Mouse (Mus musculus) hematopoietic stem cell, adult 5-6 weeks (primary cell): ENCODE measurements around the gene Rarg. TPM values are rescaled to one million over a fixed set of nuclear protein-coding genes. Genes with fewer than 3 reads are reported as not detected.
"Not testable (repeated sequence)": the region's sequence is repeated elsewhere in the genome, so short reads cannot be mapped to it uniquely, and the experiment has no call there.

ENCODE experiments used
- ATAC-seq, 2 experiments: fragments of 125-278 bp in 1 of 2; replicated peaks in 1 of 2; 2 replicates each; pipeline ENCODE4 v1.8.0; 2016 to 2017; ENCODE audit warnings: inconsistent platforms in 2 of 2, mild to moderate bottlenecking in 2 of 2, moderate number of reproducible peaks in 2 of 2, low read depth in 1 of 2, moderate TSS enrichment in 1 of 2; ENCODE audit not compliant: low FRiP score in 2 of 2, poor library complexity in 2 of 2, severe bottlenecking in 2 of 2, insufficient read depth in 1 of 2, low TSS enrichment in 1 of 2
- total RNA-seq: library from RNA; stranded (forward); fragments of 172-1452, 232-1000 nt; gene quantifications from 2 replicates; pipeline ENCODE4 v1.2.3, GENCODE M21; 2017

Rarg gene
- total RNA-seq, 1 experiment from 2014 or later = 5.6 TPM

DNA sequence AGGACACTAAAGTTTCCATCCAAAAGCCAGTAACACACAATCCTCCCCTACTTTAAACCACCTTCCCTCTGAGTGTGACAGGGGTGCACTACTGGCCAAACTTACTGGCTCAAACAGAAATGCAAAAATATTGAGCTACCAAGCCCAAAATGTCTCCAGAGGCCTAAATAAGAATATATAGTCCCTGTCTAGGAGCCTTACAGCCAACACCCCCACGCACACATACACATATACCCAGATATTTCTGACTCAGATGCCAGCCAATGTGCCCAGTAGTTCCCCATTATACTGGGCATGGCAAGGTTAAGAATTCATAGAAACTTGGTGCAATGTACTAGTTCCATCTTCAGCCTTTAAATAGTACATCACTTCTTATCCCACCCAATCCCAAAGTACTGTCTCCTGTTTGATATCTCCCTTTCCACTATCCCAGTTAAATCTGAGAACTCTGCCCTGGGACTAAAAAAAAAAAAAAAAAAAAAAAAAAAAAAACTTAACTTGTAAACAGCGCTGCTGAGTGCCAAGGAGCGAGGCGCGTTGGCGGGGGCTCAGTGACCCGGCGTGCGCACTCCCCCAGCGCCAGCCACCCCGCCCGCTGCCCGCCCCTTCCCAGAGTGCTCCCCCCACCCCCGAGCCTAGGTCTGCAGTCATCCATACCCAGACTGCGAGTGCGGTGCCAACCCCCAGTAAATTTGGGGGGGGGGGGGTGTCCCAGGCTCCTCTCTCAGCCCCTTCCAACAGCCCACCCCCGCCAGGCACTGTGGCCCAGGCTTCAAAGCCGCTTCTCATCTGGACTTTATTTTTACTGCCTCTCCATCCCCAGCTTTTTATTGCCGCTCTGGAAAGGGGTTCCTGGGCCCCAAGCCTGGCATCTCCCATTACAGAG is 12.8 kb downstream of the Rarg start:
- ATAC-seq = no peak

DNA sequence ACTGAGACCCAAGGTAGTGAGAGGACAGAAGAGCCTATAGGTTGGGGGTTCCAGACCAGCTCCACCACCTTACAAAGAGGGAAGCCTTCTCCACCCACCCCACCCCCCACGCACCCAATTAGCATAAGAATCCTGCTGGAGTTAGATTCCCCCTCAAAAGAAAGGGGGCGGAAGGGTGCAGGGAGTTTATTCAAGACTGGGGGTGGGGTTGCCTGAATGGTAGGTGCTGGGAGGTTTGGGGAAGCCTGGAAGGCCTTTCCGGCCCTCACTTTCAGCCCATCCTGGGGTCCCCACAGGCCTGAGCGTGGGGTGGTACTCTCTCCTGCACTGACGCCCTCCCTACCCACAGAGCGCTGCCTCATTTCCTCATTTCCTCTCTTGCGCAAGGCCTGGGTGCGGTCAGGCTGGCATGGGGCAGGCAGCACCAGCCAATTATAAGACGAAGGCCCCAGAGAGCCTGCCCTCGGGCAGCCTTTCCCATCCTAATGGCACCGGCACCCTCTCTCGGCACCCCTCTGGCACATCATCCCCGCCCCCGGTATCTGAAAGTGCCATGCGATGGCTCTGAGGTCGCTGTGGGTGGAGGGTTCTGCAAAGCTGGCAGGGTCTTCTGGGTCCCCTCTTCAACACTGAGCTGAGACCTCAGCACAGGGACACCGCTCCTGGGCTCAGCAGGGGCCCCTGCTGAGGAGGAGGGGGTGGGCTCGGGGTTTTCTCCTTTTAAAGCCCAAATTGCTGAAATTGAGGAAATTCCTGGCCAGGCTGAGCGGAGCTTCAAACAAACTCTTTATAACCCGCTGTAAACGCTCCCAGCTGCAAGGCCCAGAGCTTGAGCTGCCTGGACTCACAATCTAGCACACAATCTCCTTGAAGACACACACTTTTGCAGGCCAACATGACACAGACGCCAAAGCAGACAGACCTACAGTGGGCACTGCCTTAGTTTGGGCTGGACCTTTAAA is 13.8 kb downstream of the Rarg start:
- peak; percentile 84 to 86 for ATAC-seq

DNA sequence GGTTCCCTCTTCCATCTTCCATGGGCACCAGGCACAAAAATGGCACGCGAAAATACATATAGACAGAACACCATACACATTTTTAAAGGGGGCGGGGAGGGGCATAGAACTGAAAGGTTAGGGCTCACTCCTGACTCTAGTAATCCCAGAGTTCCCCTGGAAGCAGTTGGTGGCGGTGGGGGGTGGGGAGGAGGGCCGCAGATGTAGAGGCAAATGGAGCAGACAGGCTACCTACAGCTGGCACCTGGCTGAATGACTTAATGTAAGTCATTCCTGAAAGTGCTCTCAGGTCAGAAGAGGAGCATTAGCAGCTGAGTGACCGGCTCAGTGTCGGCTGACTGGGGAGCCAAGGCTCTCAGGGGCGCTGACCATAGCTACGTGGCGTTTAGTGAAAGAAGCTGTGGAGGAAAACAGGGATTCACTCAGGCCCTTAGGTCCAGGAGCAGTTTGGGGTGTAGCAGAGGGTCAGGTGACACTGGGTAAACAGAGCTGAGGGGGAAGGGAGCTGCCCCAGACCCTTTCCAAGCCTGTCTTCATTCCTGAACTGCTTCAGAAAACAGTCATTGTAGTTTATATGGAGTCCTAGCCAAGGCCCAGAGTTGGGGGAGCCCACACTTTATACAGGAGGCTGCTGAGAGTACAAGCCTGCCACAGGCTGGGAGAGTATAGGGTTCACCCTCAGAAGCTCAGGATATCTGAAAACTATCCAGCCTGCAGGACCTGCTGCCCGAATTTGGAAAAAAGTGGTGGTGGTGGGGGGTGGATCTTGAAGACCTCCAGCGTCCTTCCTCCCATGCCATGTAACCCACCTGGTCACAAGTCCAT is 14.7 kb downstream of the Rarg start:
- no peak for ATAC-seq

DNA sequence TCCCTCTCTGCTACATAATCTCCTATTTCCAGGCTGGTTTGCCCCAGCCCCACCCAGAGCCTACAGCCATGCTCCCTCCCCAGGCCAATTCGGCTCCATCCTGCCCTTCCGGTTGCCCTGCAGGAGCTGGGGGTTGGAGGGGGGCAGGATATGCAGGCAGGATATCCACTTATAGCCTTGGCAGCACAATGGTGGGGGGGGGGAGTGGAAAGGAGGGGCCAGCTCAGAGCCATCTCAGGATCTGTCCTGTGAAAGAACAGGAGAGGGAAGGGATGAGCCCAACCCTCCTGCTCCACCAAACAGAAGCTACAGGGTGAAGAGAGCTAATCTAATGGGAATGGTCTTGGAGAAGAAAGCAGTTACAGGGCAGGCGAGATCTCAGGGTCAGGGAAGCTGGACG is 16.7 kb downstream of the Rarg start:
- no peak for ATAC-seq

DNA sequence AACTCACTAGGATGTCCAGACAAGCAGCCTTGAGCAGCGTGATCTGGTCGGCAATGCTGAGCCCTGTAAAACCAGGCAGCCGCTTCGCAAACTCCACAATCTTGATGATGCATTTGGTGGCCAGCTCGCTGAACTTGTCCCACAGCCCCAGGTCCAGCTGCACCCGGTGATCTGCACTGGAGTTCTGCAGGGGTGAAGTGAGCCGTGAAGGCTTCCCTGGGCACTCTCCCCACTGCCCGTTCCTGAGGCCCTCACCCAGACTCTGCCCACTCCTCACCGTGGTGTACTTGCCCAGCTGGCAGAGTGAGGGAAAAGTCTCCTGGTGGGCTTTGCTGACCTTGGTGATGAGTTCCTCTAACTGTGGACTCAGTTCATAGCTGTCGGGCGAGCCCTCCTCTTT is 17.5 kb downstream of the Rarg start:
- ATAC-seq = no peak

DNA sequence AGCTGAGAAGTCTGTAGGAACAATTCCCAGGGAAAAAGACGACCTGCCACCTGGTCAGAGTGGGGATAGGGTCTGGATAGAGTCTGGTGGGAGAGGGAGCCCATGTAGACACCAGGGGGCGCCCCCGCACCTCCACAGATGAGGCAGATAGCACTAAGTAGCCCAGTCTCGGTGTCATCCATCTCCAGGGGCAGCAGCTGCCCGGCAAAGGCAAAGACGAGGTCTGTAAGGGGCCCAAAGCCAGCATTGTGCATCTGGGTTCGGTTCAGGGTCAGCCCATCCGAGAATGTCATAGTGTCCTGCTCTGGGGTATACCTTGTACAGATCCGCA is 18.1 kb downstream of the Rarg start:
- ATAC-seq = peak in 1 of 2 experiments; percentile 49; a peak in 1 of 4 replicates

DNA sequence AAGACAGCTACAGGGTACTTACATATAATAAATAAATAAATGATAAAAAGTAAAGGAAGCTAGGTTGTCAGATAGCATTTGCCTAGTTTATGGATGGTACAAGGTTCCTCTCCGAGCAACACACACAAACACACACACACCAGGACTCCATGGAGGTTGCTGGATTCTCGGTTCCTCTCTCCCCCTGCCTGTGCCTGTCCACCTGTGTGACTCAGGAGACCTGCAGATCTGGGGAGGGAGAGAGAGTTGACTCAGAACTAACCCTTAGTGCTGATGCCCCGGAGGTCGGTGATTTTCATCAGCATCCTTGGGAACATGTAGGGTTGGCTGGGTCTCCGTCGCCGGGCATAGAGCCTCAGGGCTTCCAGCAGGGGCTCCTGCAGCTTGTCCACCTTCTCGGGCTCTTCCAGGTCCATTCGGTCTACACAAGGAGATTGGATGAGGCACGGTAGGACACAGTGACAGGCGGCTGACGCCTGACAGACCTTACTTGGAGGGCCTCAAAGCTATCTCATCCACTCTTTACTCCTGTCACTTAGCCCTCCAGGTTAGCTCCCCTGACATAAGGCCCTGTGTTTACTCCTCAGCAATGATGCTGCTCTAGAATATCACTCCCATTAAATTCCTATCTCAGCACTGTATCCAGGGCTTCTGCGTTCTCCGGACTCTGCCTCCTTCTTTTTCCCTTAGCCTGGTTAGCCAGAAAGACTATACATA is 18.6 kb downstream of the Rarg start:
- no peak for ATAC-seq

DNA sequence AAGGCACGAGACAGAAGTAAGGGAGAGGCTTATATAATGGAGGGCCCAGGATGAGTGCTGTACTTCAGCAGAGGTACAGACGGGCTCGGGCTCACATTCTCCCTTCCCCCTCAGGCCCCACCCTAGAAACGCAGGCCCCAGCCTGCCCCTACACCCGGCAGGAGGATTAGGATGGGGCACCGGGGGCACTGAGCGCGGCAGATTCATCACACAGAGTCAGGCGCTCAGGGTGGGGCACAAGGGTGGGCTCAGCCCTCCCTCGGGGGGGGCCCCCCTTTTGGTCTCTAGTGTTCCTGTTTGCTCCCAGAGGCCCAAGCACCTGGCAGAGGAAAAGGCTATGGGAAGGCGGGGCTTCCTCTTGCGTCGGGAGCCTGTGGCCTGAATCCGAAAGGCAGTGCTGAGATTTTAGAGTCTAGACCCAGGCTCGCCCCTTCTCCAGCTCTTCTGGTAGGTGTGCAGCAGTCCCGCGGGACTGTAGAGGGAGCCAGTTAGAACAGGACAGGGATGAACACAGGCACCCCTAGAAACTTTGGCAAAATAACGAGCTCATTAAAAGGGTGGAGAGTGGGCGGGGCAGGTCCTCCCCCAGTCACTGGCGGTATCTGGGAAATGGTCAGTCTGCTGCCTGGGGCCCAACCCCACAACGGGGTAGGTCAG is 21.8 kb downstream of the Rarg start:
- no peak for ATAC-seq

DNA sequence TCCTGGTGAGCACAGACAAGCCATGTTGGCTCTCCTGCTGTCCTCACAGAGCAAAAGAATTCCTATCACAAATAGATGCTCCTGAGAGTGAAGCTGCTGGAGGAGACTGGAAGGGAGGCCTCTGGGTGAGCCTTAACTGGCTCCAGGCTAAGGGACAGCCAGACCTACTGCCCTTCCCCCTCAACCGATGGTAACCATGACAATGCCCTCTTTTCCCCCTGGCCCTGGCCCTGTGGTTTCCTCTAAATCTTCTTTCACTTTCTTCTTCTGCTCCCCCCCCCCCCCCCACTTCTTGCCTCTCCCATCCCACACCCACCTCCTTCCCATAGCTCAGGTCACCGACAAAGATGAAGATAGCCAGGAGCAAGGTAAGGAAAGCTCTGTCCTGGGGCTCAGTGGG is 23.4 kb downstream of the Rarg start:
- ATAC-seq = peak; percentile 52 to 62; a peak in 2 of 4 replicates

DNA sequence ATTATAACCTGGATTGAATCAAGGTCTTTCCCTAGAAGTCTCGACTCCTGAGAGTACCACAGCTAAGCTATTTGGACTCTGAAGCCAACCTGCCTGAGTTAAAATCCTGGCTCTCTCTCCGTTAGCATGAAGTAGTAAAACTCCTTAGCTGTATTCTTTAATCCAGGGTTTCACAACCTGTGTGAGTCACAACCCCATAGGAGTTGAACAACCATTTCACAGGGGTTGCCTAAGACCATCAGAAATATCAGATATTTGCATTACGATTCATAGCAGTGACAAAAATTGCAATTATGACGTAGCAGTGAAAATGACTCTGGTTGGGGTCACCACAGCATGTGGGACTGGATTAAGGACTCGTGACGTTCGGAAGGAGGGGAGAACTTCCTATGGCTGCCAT is 24.6 kb downstream of the Rarg start:
- ATAC-seq = no peak

DNA sequence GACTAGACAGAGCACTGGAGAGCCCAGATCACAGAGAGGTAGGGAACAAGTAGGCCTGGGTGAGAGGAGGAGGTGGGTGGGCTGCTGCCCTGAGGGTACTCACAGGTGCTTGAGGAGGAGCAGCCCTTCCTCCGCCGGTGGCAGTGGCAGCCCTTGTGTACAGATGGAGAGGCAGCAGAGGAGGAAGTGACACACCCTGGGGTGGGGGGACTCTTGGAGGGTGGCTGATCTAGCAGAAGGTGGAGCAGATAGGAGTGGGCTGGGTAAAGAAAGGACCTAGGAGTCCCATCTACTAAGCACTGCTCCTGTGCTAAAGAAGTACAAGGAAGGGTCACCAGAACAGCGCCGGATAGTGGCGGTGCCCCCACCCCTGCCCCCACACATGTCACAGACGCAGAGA is 25.6 kb downstream of the Rarg start, which contains the start of gene Itgb7:
Gene Itgb7, minus strand, starts transcription at position 197 of the 400 bp plus-strand sequence.
- ATAC-seq = peak; percentile 44 to 55

DNA sequence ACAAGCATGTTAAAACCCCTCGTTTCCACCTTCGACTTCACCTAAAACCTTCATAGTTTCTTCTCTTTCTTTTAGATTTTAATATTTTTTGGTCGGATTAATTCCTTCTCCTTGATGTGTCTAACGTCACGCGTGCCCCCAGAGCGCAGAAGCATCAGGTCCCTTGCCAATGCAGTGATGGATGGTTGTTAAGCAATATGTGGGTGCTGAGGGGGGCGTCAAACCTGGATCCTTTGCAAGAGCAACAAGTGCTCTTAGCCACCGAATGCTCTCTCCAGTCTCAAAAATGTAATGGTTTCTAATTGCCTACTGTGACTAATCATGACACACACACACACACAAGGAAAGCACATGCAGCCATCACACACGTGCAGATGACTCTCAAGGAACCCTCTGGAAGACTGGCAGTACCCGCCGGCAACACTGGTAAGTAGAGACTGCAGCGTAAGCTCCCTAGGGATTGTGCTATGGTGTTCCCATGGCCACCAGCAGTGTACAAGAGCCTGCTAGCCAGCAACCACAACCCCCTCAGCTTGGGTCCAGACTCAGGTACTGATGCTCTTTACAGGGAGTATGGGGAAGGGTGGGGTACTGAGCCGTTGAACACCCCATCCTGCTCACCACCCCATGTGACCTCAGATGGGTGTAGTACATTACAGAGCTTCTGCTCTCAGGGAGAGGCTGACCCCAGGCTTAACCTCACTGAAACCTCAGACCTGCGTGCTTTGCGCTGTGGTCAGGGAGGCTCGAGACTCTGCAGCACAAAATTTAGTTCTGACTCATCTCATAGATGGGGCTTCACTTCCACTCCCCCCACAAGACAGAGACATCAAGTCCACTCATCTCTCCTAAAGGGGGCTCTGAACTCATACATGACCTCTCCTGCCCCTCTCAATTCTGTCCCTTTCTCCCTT is 26.7 kb downstream of the Rarg start:
- peak in 1 of 2 experiments; percentile 26; a peak in 1 of 4 replicates for ATAC-seq

DNA sequence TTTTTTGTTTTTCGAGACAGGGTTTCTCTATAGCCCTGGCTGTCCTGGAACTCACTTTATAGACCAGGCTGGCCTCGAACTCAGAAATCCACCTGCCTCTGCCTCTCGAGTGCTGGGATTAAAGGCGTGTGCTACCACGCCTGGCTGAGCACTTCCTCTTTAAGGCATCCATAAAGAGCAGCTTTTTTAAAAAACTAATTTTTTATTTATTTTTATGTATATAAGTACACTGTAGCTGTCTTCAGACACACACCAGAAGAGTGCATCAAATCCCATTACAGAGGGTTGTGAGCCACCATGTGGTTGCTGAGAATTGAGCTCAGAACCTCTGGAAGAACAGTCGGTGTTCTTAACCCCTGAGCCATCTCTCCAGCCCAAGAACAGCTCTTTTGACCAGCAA is 31.7 kb downstream of the Rarg start:
- not testable (repeated sequence) for ATAC-seq

DNA sequence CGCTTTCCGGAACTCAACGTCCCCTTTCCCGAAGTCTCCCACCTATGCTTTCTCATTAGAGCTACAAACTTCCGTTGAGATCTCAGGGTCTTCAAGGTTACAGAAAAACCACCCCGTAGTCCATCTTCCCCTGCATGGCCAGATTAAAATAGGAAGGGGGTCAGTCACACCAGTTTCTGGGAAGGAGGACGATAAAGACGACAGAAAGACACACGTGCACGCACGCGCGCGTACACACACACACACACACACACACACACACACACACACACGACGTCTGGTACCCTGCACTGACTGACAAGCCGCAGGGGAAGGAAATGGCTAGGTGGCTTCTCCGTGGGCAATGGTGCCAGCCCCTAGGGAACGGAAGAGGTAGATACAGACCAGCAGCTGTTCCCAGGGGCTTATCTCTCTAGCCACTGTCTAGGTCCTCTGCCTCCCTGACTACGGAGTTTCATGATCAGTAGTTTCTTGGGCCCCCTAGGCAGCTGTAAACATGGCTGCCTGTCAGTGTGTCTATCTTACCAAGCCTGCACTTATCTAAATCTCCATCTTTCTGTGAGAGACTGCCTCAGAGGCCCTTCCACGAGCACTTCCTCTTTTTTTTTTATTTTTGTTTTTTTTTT is 32.2 kb downstream of the Rarg start:
- peak; percentile 79 to 86 for ATAC-seq
